Mouse (Mus musculus) lung, adult 2 months (tissue): ENCODE data around the gene Emc1. TPM values are rescaled to one million over a fixed set of nuclear protein-coding genes. Genes with fewer than 3 reads are reported as not detected.

ENCODE experiments used
- DNase-seq: peaks from one replicate; pipeline ENCODE4 v3.0.0; 2022
- H3K4me1 ChIP-seq: fragments of 200-500 bp; 2 replicates; pipeline ENCODE4 v1.6.1; 2011; ENCODE audit warnings: low read length; ENCODE audit not compliant: control insufficient read depth, insufficient read depth
- H3K4me3 ChIP-seq: fragments of 200-500 bp; replicated peaks from 2 replicates; pipeline ENCODE3; 2011; ENCODE audit warnings: low read depth, mild to moderate bottlenecking, control low read depth, low read length; ENCODE audit errors: extremely low read depth
- CTCF ChIP-seq: fragments of 200-500 bp; IDR thresholded peaks from 2 replicates; pipeline ENCODE4 v1.5.1; 2011; ENCODE audit warnings: mild to moderate bottlenecking, low read length, control low read depth; ENCODE audit not compliant: insufficient read depth
- POLR2A ChIP-seq: fragments of 200-500 bp; IDR thresholded peaks from 2 replicates; pipeline ENCODE4 v1.6.1; 2011; ENCODE audit warnings: low read depth, mild to moderate bottlenecking, control low read depth, low read length, borderline replicate concordance; ENCODE audit errors: extremely low read depth
- WGBS: fragments of 180-500 bp; shearing (Covaris S2); methylation state at CpG from one replicate; pipeline ENCODE4 v1.1.7; 2018; 5-methylcytosine and 5-hydroxymethylcytosine counted together
- polyA plus RNA-seq: library from polyadenylated mRNA; depleted of rRNA; stranded (reverse); fragments of >200 nt; gene quantifications from 2 replicates; pipeline ENCODE4 v1.2.3, GENCODE M21; 2012

Gene Emc1
- polyA plus RNA-seq, 1 experiment, result 42.7 TPM

DNA sequence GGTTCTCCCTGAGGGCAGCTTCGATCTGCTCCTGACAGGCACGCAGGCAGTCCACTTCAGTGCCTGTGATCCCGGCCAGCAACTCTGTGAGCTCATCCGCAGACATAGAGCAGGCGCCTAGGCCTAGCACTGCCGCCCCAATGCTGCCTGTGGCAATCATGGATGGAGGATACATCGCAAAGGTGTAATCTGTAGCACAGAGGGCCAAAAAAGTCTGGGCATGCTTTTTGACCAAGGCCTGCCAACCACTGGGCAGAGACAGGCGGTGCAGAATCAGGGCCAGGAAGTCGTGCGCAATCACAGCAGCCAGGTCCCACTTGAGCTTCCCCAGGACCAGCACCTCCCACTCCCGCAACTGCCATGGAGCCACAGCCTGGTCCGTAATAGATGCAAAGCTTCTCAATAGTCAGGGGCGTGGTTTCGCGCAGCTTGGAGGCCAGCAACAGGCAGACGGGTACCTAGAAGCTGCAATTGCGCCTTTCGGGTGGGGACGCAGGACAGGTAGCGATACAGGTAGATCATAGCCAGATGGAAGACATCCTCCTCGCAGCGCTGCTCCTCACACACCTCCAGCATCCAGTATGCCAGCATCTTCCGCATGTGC is 6.9 kb upstream of the Emc1 start:
- no peak for DNase-seq
- no peak for TF ChIP-seq POLR2A
- no peak for TF ChIP-seq CTCF
- 85% methylated on average over 23 of the region's 23 CpGs for WGBS
- no peak overlapping the region for H3K4me3 ChIP-seq
- no peaks in the 10 kb centered on the region for H3K4me1 ChIP-seq

DNA sequence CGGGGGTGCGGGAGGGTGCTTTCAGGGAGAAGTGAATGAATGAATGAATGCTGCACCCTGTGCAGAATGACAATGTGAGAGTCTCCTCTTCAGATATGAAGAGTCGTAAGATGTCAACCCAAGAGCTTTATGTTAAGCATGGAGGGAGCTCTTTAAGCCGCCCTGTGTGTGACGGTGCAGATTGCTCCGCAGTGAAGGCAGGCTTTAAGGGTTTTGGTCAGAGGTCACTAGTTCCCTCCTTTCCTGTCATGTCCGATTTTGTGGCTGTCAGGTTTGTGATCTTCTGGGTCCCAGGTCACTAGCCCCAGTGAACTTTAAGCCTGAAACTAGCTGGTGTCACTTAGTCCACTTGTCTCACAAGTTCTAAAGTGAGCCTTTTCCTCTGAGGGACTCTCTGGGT is 445 bp downstream of the Emc1 start:
- Histone ChIP-seq H3K4me3 (peak overlapping the region; percentile 81), H3K4me1 (peaks cover 11% of the 10 kb centered on the region)
- WGBS, result under 1% methylated on average over 7 of the region's 7 CpGs
- DNase-seq, result no peak
- TF ChIP-seq POLR2A (no peak), CTCF (no peak)

DNA sequence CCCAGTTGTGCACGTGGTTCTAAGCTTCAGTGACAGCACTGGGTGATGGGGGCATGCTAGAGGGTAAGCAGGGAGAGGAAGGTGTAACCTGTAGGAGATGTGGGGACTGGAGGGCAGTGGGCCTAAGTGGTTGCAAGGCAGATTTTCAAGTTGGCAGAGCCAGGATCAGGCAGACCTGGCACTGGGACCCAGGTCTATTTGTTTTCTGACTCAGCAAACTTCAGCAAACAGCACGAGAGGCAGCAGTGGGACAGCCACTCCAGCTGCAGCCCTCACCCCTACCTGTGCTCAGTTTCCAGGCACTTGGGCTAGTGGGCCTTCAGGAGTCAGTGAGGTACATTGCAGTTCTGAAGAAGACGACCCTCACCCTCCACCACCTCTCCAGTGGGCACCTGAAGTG is 4.8 kb downstream of the Emc1 start:
- DNase-seq, result peak; percentile 17
- 77% methylated on average over 3 of the region's 3 CpGs for whole genome bisulfite sequencing
- Histone ChIP-seq H3K4me1 (0 out of 2 replicates have a peak, but pooled peaks cover 3% of the 10 kb centered on the region), H3K4me3 (no peak overlapping the region)
- no peak for TF ChIP-seq POLR2A
- TF ChIP-seq CTCF, result no peak

DNA sequence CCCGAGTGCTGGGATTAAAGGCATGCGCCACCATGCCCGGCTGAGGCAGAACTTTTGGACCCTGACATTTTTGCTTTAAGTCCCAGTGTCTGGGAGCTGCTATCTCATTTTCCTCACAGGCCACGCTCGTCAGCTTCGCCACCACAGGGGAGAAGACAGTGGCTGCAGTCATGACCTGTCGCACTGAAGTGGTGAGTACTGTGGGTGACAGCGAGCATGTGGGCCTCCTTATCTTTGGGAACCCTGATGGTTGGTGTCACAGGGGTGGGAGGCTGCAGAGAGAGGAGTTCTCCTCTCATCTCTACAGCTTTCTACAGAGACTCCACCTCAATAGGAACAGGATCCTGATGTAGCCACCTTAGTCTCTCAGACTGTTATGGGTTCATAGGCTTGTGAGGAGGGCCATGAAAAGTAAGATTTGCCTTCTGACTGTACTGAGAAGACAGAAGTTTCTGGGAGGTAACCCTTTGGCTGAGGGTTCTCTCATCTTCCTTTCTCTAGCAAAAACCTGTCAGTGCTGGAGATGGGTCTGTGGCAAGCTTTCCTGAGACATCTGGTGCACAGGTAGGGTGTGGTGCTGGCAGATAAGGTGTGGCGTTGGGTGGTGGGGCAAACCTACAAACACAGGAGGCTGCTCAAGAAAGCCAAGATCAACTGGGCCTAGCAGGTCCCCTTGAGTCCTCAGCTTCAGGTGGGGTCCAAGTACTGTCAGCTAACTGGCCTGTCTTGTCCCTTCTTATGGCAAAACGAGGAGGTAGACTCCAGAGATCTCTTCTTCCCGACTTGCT is 8.6 kb downstream of the Emc1 start:
- 92% methylated on average over 11 of the region's 11 CpGs for WGBS
- no peak for DNase-seq
- Histone ChIP-seq H3K4me3 (no peak overlapping the region), H3K4me1 (0 out of 2 replicates have a peak, but pooled peaks cover 3% of the 10 kb centered on the region)
- no peak for TF ChIP-seq CTCF
- no peak for TF ChIP-seq POLR2A

DNA sequence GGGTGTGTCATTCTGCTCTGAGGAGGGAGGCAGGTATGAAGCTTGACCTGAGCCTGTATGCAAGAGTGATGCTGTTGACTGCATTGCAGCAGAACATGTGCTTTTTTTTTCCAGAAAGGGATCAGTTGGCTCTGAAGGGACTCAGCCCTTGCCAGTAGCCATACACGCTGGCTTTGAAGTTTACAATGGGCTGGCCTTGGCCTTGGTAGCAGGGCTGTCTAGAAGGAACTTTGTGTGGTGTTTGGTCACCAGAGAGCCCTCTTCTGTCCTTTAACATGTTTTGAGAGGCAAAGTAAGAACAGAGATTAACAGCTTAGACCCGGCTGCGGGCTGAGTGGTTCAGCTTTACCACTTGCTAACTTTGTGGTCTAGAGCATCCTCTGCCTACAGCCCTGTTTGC is 14.9 kb downstream of the Emc1 start:
- H3K4me1 ChIP-seq, result no peaks in the 10 kb centered on the region
- TF ChIP-seq CTCF (no peak), POLR2A (no peak)
- H3K4me3 ChIP-seq, result no peak overlapping the region
- DNase-seq, result no peak
- 96% methylated on average over 3 of the region's 3 CpGs for WGBS

DNA sequence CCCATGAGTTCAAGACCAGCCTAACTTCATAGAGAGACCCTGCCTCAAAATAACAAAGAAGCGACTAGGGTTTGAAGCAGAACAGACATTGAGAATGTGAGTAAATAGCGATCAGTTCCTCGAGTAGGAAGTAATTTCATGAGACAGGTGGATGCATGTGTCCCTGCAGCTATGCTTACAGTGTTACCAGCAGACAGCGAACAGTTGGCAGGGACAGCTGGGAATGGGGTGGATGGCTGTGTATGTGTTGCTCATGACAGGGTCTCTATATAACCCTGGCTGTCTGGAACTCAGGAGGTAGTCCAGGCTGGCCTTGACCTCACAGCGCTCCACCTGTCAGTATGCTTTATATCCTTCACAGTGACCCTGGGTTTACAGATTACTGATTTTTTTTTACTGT is 15.7 kb downstream of the Emc1 start:
- no peak for DNase-seq
- H3K4me1 ChIP-seq, result no peaks in the 10 kb centered on the region
- 94% methylated on average over 5 of the region's 5 CpGs for whole genome bisulfite sequencing
- TF ChIP-seq CTCF (no peak), POLR2A (no peak)
- H3K4me3 ChIP-seq, result no peak overlapping the region

DNA sequence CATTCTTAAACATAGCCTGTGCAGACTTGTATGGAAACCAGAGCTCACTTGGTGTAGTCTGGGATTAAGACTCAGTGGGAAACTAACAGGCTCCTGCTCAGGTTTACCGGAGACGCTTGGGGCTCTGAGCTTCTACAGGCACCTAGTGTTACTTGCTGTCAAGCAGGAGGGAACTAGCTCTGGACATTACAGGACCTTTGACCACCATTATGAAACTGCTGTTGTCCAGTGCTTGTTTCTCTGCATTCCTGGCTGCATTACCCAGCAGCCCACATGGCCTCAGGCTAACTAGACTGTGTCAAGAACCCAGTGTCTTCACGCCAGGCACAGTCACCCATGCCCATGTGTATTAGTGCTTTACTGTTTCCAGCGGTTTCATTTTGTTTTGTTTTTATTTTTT is 20.7 kb downstream of the Emc1 start:
- TF ChIP-seq CTCF (no peak), POLR2A (no peak)

DNA sequence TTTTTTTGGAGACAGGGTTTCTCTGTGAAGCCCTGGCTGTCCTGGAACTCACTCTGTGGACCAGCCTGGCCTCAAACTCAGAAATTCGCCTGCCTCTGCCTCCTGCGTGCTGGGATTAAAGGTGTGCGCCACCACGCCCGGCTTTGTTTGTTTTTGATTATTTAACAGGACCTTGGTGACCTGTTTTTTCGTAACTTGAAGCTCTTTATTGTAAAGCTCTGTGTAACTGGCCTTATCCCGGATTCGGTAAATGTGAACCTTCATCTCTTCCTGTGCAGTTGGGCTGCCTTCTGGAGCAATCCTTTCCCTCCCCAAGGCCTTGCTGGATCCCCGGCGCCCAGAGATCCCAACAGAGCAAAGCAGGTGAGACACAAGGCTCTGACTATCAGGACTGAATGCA is 21.1 kb downstream of the Emc1 start:
- WGBS, result 84% methylated on average over 10 of the region's 10 CpGs
- TF ChIP-seq POLR2A (no peak), CTCF (no peak)

More for the DNA sequence above, 20.7 kb downstream of the Emc1 start:
- 92% methylated on average over 4 of the region's 4 CpGs for WGBS
- no peak overlapping the region for H3K4me3 ChIP-seq
- H3K4me1 ChIP-seq, result no peaks in the 10 kb centered on the region
- no peak for DNase-seq

DNA sequence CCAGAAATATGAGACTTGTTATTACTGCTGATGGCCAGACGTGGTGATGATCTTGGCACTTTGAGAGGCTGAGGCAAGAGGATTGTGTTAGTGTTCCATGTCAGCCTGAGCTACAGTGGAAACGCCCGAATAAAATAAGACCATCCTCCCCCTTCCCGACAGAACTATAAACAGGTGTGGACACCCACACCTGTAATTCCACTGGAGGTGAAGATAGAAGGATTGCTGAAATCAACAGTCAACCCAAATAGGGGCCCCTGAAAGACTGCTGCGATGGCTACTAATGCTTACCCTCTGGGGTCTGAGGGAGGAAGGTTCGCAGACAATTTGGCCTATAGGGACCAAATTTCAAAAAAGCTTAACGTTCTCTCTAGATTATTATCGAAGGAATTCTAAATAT is 27.3 kb downstream of the Emc1 start:
- no peak for DNase-seq
- Histone ChIP-seq H3K4me3 (peak overlapping the region; percentile 99), H3K4me1 (peaks cover 3% of the 10 kb centered on the region)
- TF ChIP-seq CTCF, result no peak
- no peak for TF ChIP-seq POLR2A
- 10% methylated on average over 8 of the region's 8 CpGs for WGBS

More for the DNA sequence above, 21.1 kb downstream of the Emc1 start:
- H3K4me3 ChIP-seq, result no peak overlapping the region
- H3K4me1 ChIP-seq, result no peaks in the 10 kb centered on the region
- DNase-seq, result no peak

DNA sequence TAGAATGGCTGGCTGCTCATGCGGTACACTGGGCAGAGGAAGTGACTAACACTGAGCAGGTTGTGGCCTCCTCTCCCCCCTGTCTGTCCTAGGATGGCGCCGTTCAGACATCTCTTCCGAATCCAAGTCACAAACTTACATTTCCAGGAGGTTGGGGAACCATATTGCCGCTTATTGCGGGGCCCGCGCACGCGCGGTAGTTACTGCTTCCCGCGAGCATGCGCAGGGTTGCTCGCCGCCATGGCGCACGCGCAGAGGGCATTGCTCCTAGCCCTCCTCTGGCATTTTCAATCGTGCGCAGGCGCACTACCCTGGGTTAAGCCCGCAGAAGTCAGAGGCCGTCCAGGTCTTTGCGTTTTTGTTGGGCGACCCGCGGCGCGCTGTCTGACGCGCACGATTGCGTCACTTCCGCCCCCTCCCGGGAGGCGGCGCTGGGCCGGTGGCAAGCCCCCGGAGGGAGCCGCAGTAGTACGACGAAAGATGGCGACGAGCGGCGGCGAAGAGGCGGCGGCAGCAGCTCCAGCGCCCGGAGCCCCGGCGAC is 27.9 kb downstream of the Emc1 start:
- Histone ChIP-seq H3K4me3 (peak overlapping the region; percentile 99), H3K4me1 (peaks cover 3% of the 10 kb centered on the region)
- WGBS, result under 1% methylated on average over 54 of the region's 54 CpGs
- peak; percentile 100 for DNase-seq
- TF ChIP-seq POLR2A (peak; percentile 62; the same call in 1 of the 2 replicates), CTCF (no peak)
